Comparison of ENCODE assay signal across 8 mouse cellular contexts in the genomic region with DNA sequence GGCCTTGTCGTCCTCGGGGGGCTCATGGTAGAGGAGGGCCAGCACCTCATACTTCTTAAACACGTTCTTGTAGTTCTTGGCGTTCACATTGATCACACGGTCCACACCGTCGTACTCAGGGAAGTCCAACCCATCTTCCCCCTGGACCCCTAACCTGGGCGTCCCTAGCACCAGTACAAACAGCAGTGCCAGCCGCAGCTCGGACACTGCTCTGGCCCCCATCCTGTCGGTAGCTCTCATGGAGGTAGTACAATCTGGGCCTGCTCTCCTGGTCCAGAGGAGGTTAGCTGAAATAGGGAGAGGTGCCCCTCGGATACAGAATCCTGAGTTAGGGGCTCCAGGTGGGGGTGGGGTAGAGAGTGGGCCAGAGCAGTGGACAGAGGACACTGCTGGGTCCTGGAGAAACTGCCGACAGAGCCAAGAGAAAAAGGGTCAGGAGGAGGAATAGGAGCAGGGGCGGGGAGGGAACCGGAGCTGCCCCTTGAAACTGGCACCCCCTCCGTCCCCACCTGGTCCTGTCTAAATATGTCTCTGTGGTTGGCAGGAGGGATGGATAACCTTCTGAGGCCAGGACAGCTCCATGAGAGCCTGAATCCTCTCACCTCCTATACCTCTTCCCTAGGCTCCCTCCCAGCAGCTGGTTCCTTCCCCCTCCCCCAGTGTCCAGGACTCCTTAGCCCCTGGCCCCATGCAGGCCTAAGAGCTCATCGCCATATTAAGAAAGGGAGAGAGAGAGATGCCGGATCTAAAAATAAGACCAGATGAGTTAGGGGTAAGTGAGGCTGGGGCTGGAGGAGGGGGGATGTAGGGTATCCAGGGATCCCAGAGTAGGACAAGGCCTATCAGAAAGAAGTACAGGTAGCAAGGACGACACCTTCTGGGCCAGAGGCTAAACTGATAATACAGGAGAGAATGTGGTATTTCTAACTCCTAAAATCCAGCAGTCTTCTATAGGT. TPM values are rescaled to one million over a fixed set of nuclear protein-coding genes. Genes with fewer than 3 reads are reported as not detected.
A peak's percentile ranks its signal among the peaks of the same experiment; 100 is the strongest.
DNase-seq lines count a peak whose midpoint lies in the region; ATAC-seq lines count a peak whose summit lies in the region.

Casq1 (minus strand) TSS at position 418 of the 956 bp plus-strand sequence.

- H3K9me3 ChIP-seq in hindbrain, embryonic 10.5 days = no peaks in the 10 kb centered on the region
- no peaks in the 10 kb centered on the region for H3K9me3 ChIP-seq in hindbrain, embryonic 11.5 days (ENCODE audit: control insufficient read depth, low read length)
- H3K9me3 ChIP-seq in embryonic facial prominence, embryonic 10.5 days = no peaks in the 10 kb centered on the region
- no peaks in the 10 kb centered on the region for H3K9me3 ChIP-seq in limb, embryonic 10.5 days (replicated peaks)

- H3K9ac ChIP-seq in hindbrain, embryonic 11.5 days (ENCODE audit: low read depth, low read length) = no peak within 1 kb of the TSS

- H3K4me1 ChIP-seq in hindbrain, embryonic 10.5 days (replicated peaks) = peaks cover 61% of the 10 kb centered on the region
- H3K4me1 ChIP-seq in hindbrain, embryonic 11.5 days (replicated peaks; ENCODE audit: control insufficient read depth, insufficient read depth, low read length) = peaks cover 3% of the 10 kb centered on the region; the same call in 1 of the 2 replicates
- H3K4me1 ChIP-seq in embryonic facial prominence, embryonic 10.5 days = peaks cover 61% of the 10 kb centered on the region
- peaks cover 51% of the 10 kb centered on the region for H3K4me1 ChIP-seq in limb, embryonic 10.5 days

- peaks cover 4% of the 10 kb centered on the region; the same call in 1 of the 2 replicates for H3K27me3 ChIP-seq in hindbrain, embryonic 10.5 days (ENCODE audit: insufficient read depth, poor library complexity, severe bottlenecking)
- H3K27me3 ChIP-seq in hindbrain, embryonic 11.5 days (ENCODE audit: control insufficient read depth, insufficient read depth, low read length) = no peaks in the 10 kb centered on the region
- no peaks in the 10 kb centered on the region for H3K27me3 ChIP-seq in embryonic facial prominence, embryonic 10.5 days (replicated peaks; ENCODE audit: low read depth, poor library complexity, severe bottlenecking)
- no peaks in the 10 kb centered on the region for H3K27me3 ChIP-seq in limb, embryonic 10.5 days (ENCODE audit: low read depth, poor library complexity, severe bottlenecking)

- H3K4me2 ChIP-seq in hindbrain, embryonic 11.5 days (replicated peaks; ENCODE audit: low read depth, low read length) = no peak within 1 kb of the TSS

- WGBS in hindbrain, embryonic 10.5 days = 84% methylated on average over 19 of the region's 19 CpGs
- 83% methylated on average over 19 of the region's 19 CpGs for WGBS in hindbrain, embryonic 11.5 days
- WGBS in embryonic facial prominence, embryonic 10.5 days = 82% methylated on average over 19 of the region's 19 CpGs
- 82% methylated on average over 19 of the region's 19 CpGs for WGBS in limb, embryonic 10.5 days

- H3K27ac ChIP-seq in hindbrain, embryonic 10.5 days = peak within 1 kb of the TSS; percentile 85
- H3K27ac ChIP-seq in hindbrain, embryonic 11.5 days (ENCODE audit: low read depth, low read length) = no peak within 1 kb of the TSS
- peak within 1 kb of the TSS; percentile 89 for H3K27ac ChIP-seq in embryonic facial prominence, embryonic 10.5 days (replicated peaks)
- H3K27ac ChIP-seq in limb, embryonic 10.5 days = peak within 1 kb of the TSS; percentile 83

- no peak for DNase-seq in hindbrain, embryonic 10.5 days (ENCODE audit: low spot score)
- DNase-seq in hindbrain, embryonic 11.5 days (ENCODE audit: low spot score) = no peak
- no peak for DNase-seq in embryonic facial prominence, embryonic 10.5 days (ENCODE audit: low spot score)
- DNase-seq in gastrocnemius, postnatal 25 days = peak; percentile 84
- DNase-seq in limb, embryonic 10.5 days (ENCODE audit: low spot score) = no peak
- DNase-seq in cerebellum, adult 11-12 months = no peak
- no peak for DNase-seq in frontal cortex, postnatal 25 days (ENCODE audit: low spot score in 2 of 2)
- DNase-seq in ovary, adult 18-20 months (ENCODE audit: low spot score) = no peak

- no peaks in the 10 kb centered on the region for H3K36me3 ChIP-seq in hindbrain, embryonic 10.5 days
- no peaks in the 10 kb centered on the region for H3K36me3 ChIP-seq in hindbrain, embryonic 11.5 days (ENCODE audit: control insufficient read depth, insufficient read depth, low read length)
- H3K36me3 ChIP-seq in embryonic facial prominence, embryonic 10.5 days (replicated peaks) = no peaks in the 10 kb centered on the region
- H3K36me3 ChIP-seq in limb, embryonic 10.5 days = no peaks in the 10 kb centered on the region

- H3K4me3 ChIP-seq in hindbrain, embryonic 10.5 days = no peak within 1 kb of the TSS
- no peak within 1 kb of the TSS for H3K4me3 ChIP-seq in hindbrain, embryonic 11.5 days (ENCODE audit: low read depth, low read length)
- no peak within 1 kb of the TSS for H3K4me3 ChIP-seq in embryonic facial prominence, embryonic 10.5 days
- H3K4me3 ChIP-seq in limb, embryonic 10.5 days = no peak within 1 kb of the TSS

- no peak for ATAC-seq in hindbrain, embryonic 11.5 days (ENCODE audit: low FRiP score)

RNA-seq across cellular contexts. Expression of gene Casq1, which starts in this region (rescaled TPM):
- 1.3 and 2.0 TPM in 2 replicates for polyA plus RNA-seq in hindbrain, embryonic 10.5 days (2016; fragmentation: Nextera tagmentation; extraction: Ambion mirVana)
- 1.4 and 2.5 TPM in 2 replicates for polyA plus RNA-seq in hindbrain, embryonic 11.5 days (2014; fragmentation: Nextera tagmentation; extraction: Ambion mirVana)
- 1.6 TPM in 2 replicates for polyA plus RNA-seq in embryonic facial prominence, embryonic 10.5 days (2016; fragmentation: Nextera tagmentation; extraction: Ambion mirVana)
- total RNA-seq in gastrocnemius, postnatal 25 days (2021) = 1,000 to 10,000 TPM; 5,450 to 5,866 TPM
- 1.0 and 1.6 TPM in 2 replicates for polyA plus RNA-seq in limb, embryonic 10.5 days (2016; fragmentation: Nextera tagmentation; extraction: Ambion mirVana)
